ENCODE assay signal across 11 mouse cellular contexts in the genomic region with DNA sequence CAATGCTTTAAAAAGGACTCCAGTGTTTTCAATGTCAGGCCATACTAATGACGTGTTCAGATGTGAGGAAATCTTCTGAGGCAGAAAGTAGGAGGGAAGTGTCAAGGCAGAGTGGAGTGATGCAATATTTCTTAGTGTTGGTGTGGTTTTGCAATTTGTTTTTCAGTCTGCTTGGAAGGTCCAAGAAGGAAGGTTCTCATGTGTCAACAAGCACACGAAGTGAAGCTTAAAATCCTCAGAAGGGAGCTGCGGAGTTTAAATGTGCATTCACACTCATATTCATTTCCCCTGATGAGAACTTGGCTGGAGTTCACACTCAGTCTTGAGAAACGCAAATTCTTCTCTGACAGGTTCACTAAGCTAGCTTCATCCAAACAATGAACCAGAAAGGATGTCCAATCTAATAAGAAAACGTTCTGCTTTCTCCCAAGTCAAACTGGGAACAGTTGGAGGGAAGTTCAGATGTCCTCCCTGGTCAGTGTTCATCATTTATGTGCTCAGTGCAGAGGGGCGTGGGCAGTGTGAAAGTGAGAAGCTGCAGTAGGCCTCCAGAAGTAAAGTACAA.
A peak's percentile ranks its signal among the peaks of the same experiment; 100 is the strongest.
DNase-seq lines count a peak whose midpoint lies in the region; ATAC-seq and TF ChIP-seq lines count a peak whose summit lies in the region.
"Had no signal": no experiment of that assay in that cellular context is flagged by ENCODE, and none has a peak within 500 bp of the region (broad histone marks: within the 10 kb centered on the region; RNA-seq: fewer than 3 reads in every experiment).

No protein-coding gene starts in this region.

- H3K27me3 ChIP-seq in myocyte (ENCODE audit: control insufficient read depth, insufficient read depth, insufficient read length): no peaks in the 10 kb centered on the region
- H3K27me3 ChIP-seq in forebrain, embryonic 13.5 days: no peaks in the 10 kb centered on the region
- H3K27me3 ChIP-seq: hindbrain, embryonic 15.5 days; limb, embryonic 13.5 days; neural tube, embryonic 12.5 days had no signal

- H3K4me3 ChIP-seq in left cerebral cortex, adult 2 months: no peak overlapping the region
- no peak overlapping the region for H3K4me3 ChIP-seq in myocyte
- H3K4me3 ChIP-seq in forebrain, embryonic 13.5 days: no peak overlapping the region
- H3K4me3 ChIP-seq: hindbrain, embryonic 15.5 days; limb, embryonic 13.5 days; neural tube, embryonic 12.5 days had no signal

- H3ac ChIP-seq in myocyte (ENCODE audit: control insufficient read depth, insufficient read length): no peak overlapping the region

- TF ChIP-seq POLR2A in myocyte (IDR thresholded peaks at IDR 0.05; ENCODE audit: insufficient read length, low read depth): no peak

- H3K9ac ChIP-seq in forebrain, embryonic 13.5 days: no peak overlapping the region
- H3K9ac ChIP-seq: hindbrain, embryonic 15.5 days; limb, embryonic 13.5 days; neural tube, embryonic 12.5 days had no signal

- intact Hi-C loops in left cerebral cortex, adult 2 months (cut with DNase I): no loop called here
- intact Hi-C loops in heart, postnatal 36 days (cut with DNase I): no loop called here

- peak overlapping the region; percentile 70 for H3K27ac ChIP-seq in left cerebral cortex, adult 2 months
- H3K27ac ChIP-seq in forebrain, embryonic 13.5 days: no peak overlapping the region
- H3K27ac ChIP-seq: hindbrain, embryonic 15.5 days; limb, embryonic 13.5 days; neural tube, embryonic 12.5 days had no signal

- DNase-seq in left cerebral cortex, adult 2 months (ENCODE audit: extremely low spot score in 1 of 2, low spot score in 2 of 2): no peak
- no peak for DNase-seq in left cerebral cortex, adult 11 months (ENCODE audit: low spot score)
- DNase-seq in heart, postnatal 36 days: peak; percentile 33 to 35
- no peak for DNase-seq in right cerebral cortex, postnatal 10 days (ENCODE audit: low spot score in 2 of 2)
- no peak for DNase-seq in urinary bladder, adult 2 months (ENCODE audit: low spot score)

- H3K36me3 ChIP-seq in myocyte (ENCODE audit: control insufficient read depth, insufficient read depth): peaks cover 4% of the 10 kb centered on the region
- H3K36me3 ChIP-seq in forebrain, embryonic 13.5 days (ENCODE audit: poor library complexity, severe bottlenecking): no peaks in the 10 kb centered on the region
- H3K36me3 ChIP-seq: hindbrain, embryonic 15.5 days; limb, embryonic 13.5 days; neural tube, embryonic 12.5 days had no signal

- H3K4me2 ChIP-seq in myocyte (ENCODE audit: low read depth): no peak overlapping the region
- H3K4me2 ChIP-seq in forebrain, embryonic 13.5 days: no peak overlapping the region
- H3K4me2 ChIP-seq: hindbrain, embryonic 15.5 days; limb, embryonic 13.5 days; neural tube, embryonic 12.5 days had no signal

- peaks cover 6% of the 10 kb centered on the region for H3K4me1 ChIP-seq in forebrain, embryonic 13.5 days
- H3K4me1 ChIP-seq: hindbrain, embryonic 15.5 days; limb, embryonic 13.5 days; neural tube, embryonic 12.5 days had no signal

- TF ChIP-seq CTCF in left cerebral cortex, adult 2 months (IDR thresholded peaks at IDR 0.05): no peak

- H3K9me3 ChIP-seq in forebrain, embryonic 13.5 days (replicated peaks): no peaks in the 10 kb centered on the region
- H3K9me3 ChIP-seq: hindbrain, embryonic 15.5 days; limb, embryonic 13.5 days; neural tube, embryonic 12.5 days had no signal

- no peaks in the 10 kb centered on the region for H3K79me2 ChIP-seq in myocyte (ENCODE audit: control insufficient read depth, insufficient read depth)

- ATAC-seq in common myeloid progenitor, adult 5-6 weeks (replicated peaks; ENCODE audit: low read depth, poor library complexity, severe bottlenecking): peak; percentile 85
- no peak for ATAC-seq in forebrain, embryonic 13.5 days

- WGBS in forebrain, embryonic 13.5 days: 61% methylated on average over 6 of the region's 6 CpGs

TF ChIP-seq in myocyte, 11 proteins besides CTCF, POLR2A, EP300 and RAD21:
- TF ChIP-seq MAX (IDR thresholded peaks at IDR 0.05; ENCODE audit: low read depth) (no peak), CEBPB (IDR thresholded peaks at IDR 0.05; ENCODE audit: insufficient read depth, poor library complexity, severe bottlenecking) (peak; percentile 96)

Comparison
In these comparisons a context has a peak if more than half of its experiments do, and no peak if none do; other contexts are left out.
1. DNase-seq: peak in heart, postnatal 36 days (2 of 2); none in left cerebral cortex, adult 2 months (0 of 2), left cerebral cortex, adult 11 months (single experiment), right cerebral cortex, postnatal 10 days (0 of 2) and urinary bladder, adult 2 months (single experiment).